Mouse (Mus musculus) kidney, adult 2 months (tissue): Measurements from ENCODE around the gene Fbxo36.

Experiments
- CTCF ChIP-seq: fragments of 200-500 bp; conservative IDR thresholded peaks from 2 replicates; pipeline ENCODE4 v1.5.1; 2011; ENCODE audit warnings: low read depth, mild to moderate bottlenecking, control low read depth, low read length, moderate library complexity, mixed read lengths; ENCODE audit not compliant: insufficient read depth, insufficient read length
- POLR2A ChIP-seq: fragments of 200-500 bp; IDR thresholded peaks from one replicate; pipeline ENCODE4 v1.6.1; 2011; ENCODE audit warnings: low read depth, low read length, control low read depth

GRCm38 (mm10) chr1:84934503-84935333 lies 95.1 kb downstream of the Fbxo36 start, which contains the start of gene Slc16a14:
- TF ChIP-seq CTCF, result no peak
- no peak for TF ChIP-seq POLR2A
